Mouse (Mus musculus) kidney, embryonic 14.5 days (tissue): ENCODE measurements around the gene Rit1. TPM values are rescaled to one million over a fixed set of nuclear protein-coding genes. Genes with fewer than 3 reads are reported as not detected.
A peak's percentile ranks its signal among the peaks of the same experiment; 100 is the strongest.
"Not testable (repeated sequence)": the region's sequence is repeated elsewhere in the genome, so short reads cannot be mapped to it uniquely, and the experiment has no call there.

Experiments used
- ATAC-seq: fragments of 200-750 bp; cut with Nextera tagmentation; 2 replicates; pipeline ENCODE4 v1.8.0; 2017; ENCODE audit warnings: moderate number of reproducible peaks, mild to moderate bottlenecking, moderate TSS enrichment, moderate library complexity; ENCODE audit not compliant: low FRiP score, low TSS enrichment
- H3K27ac ChIP-seq: fragments of 300-500 bp; sonication (generic); 2 replicates; pipeline ENCODE4 v1.5.1; 2014; ENCODE audit warnings: low read depth, mild to moderate bottlenecking, low read length, moderate library complexity, mixed read lengths
- H3K27me3 ChIP-seq: fragments of 300-500 bp; sonication (generic); 2 replicates; pipeline ENCODE4 v1.6.1; 2014; ENCODE audit warnings: mild to moderate bottlenecking, low read length; ENCODE audit not compliant: control insufficient read depth, insufficient read depth
- H3K36me3 ChIP-seq: fragments of 300-500 bp; sonication (generic); 2 replicates; pipeline ENCODE4 v1.6.1; 2014; ENCODE audit warnings: low read length, mixed read lengths; ENCODE audit not compliant: control insufficient read depth, insufficient read depth
- H3K4me1 ChIP-seq: fragments of 300-500 bp; sonication (generic); 2 replicates; pipeline ENCODE4 v1.6.1; 2014; ENCODE audit warnings: low read length, mixed read lengths; ENCODE audit not compliant: control insufficient read depth, insufficient read depth
- H3K4me2 ChIP-seq: fragments of 300-500 bp; sonication (generic); replicated peaks from 2 replicates; pipeline ENCODE4 v1.6.1; 2014; ENCODE audit warnings: low read depth, mild to moderate bottlenecking, low read length
- H3K4me3 ChIP-seq: fragments of 300-500 bp; sonication (generic); 2 replicates; pipeline ENCODE4 v1.5.1; 2014; ENCODE audit warnings: mild to moderate bottlenecking, low read length
- H3K9ac ChIP-seq: fragments of 300-500 bp; sonication (generic); 2 replicates; pipeline ENCODE4 v1.6.1; 2014; ENCODE audit warnings: low read depth, mild to moderate bottlenecking, low read length, moderate library complexity
- H3K9me3 ChIP-seq: fragments of 300-500 bp; sonication (generic); 2 replicates; pipeline ENCODE4 v1.6.1; 2016; ENCODE audit warnings: low read length; ENCODE audit not compliant: control insufficient read depth
- WGBS: fragments of 180-500 bp; shearing (Covaris S2); extraction: QIAGEN DNeasy Blood & Tissue Kit; methylation state at CpG from one replicate; pipeline ENCODE4 v1.1.7; 2014; 5-methylcytosine and 5-hydroxymethylcytosine counted together
- polyA plus RNA-seq: library from polyadenylated mRNA; unstranded; fragments of >200 nt; fragmentation: Nextera tagmentation; extraction: Ambion mirVana; gene quantifications from 2 replicates; pipeline ENCODE4 v1.2.1, GENCODE M21; 2014

The Rit1 gene
- polyA plus RNA-seq, 1 experiment from 2014 or later = 46.4 TPM

- Histone ChIP-seq H3K4me1 (0 out of 2 replicates have a peak, but pooled peaks cover 4% of the 10 kb centered on the region), H3K9me3 (no peaks in the 10 kb centered on the region), H3K27me3 (no peaks in the 10 kb centered on the region), H3K4me2 (no peak overlapping the region), H3K9ac (no peak overlapping the region), H3K4me3 (no peak overlapping the region), H3K27ac (no peak overlapping the region), H3K36me3 (no peaks in the 10 kb centered on the region)
- WGBS = 71% methylated on average over 4 of the region's 4 CpGs
- ATAC-seq = 0 out of 2 replicates have a peak, but pooled peaks have one; percentile 48
Measured at GRCm38 (mm10) chr3:88754283-88754682, 37.6 kb downstream of the Rit1 start.

- Histone ChIP-seq H3K36me3 (no peaks in the 10 kb centered on the region), H3K27ac (no peak overlapping the region), H3K9me3 (no peaks in the 10 kb centered on the region), H3K27me3 (no peaks in the 10 kb centered on the region), H3K9ac (no peak overlapping the region), H3K4me3 (no peak overlapping the region), H3K4me1 (0 out of 2 replicates have a peak, but pooled peaks cover 4% of the 10 kb centered on the region), H3K4me2 (no peak overlapping the region)
- WGBS = 70% methylated on average over 3 of the region's 3 CpGs
- no peak for ATAC-seq
Measured at GRCm38 (mm10) chr3:88755541-88755940, 38.9 kb downstream of the Rit1 start.

- H3K36me3 ChIP-seq = no peaks in the 10 kb centered on the region
- no peaks in the 10 kb centered on the region for H3K27me3 ChIP-seq
- no peak overlapping the region for H3K4me2 ChIP-seq
- 39% methylated on average over 4 of the region's 4 CpGs for WGBS
- 0 out of 2 replicates have a peak, but pooled peaks cover 4% of the 10 kb centered on the region for H3K4me1 ChIP-seq
- no peak overlapping the region for H3K9ac ChIP-seq
- no peaks in the 10 kb centered on the region for H3K9me3 ChIP-seq
- ATAC-seq = no peak
- H3K4me3 ChIP-seq = no peak overlapping the region
- H3K27ac ChIP-seq = peak overlapping the region; percentile 20; the same call in 1 of the 2 replicates
Measured at GRCm38 (mm10) chr3:88756276-88756675, 39.6 kb downstream of the Rit1 start.

DNA sequence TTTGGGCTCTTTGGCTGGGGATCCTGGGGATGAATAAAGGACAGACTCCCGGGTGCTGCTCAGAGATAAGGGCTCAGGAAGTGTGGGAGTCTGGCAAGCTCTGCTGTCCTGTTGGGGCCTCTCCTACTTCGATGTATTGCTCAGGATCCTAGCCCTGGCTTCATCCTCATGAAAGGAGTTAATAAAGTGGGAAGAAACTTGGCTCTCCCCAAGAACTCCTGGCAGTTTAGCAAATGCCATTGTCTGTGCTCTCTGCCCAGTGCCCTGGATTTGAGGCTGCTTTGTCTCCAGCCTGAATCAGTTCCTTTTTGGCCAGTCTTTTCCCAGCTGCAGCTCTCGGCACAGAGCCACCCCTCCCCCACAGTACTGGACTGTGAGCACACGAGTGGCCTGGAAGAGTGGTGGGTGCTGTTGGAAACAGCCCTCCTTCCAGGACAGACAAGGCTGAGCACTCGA, 41.4 kb downstream of the Rit1 start:
- H3K27ac ChIP-seq = peak overlapping the region; percentile 59; the same call in 1 of the 2 replicates
- H3K9me3 ChIP-seq = no peaks in the 10 kb centered on the region
- peak; percentile 70; the same call in 1 of the 2 replicates for ATAC-seq
- 0 out of 2 replicates have a peak, but pooled peaks cover 4% of the 10 kb centered on the region for H3K4me1 ChIP-seq
- H3K4me3 ChIP-seq = no peak overlapping the region
- H3K27me3 ChIP-seq = no peaks in the 10 kb centered on the region
- no peak overlapping the region for H3K4me2 ChIP-seq
- 18% methylated on average over 5 of the region's 5 CpGs for WGBS
- H3K36me3 ChIP-seq = peaks cover 6% of the 10 kb centered on the region; the same call in 1 of the 2 replicates
- H3K9ac ChIP-seq = peak overlapping the region; percentile 23; the same call in 1 of the 2 replicates

DNA sequence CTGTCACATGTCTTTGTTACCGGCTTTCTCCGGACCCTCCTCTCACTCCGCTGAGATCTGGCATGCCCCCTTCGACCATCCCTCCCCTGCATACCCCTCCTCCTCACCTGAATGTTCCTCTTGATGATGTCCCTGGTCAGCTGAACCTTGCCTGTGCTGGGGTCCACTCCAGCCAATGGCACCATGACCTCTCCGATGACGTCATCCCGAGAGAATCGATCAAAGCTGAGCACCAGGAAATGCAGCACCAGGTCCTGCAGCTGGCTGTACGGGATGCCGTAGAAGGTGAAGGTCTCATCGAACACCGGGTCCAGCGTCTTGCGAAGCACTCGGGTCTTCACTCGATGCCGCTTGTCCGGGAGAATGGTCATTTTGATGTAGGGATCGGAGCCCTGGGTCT, 45.0 kb downstream of the Rit1 start:
- ATAC-seq = no peak
- H3K4me3 ChIP-seq = no peak overlapping the region
- no peaks in the 10 kb centered on the region for H3K4me1 ChIP-seq
- no peaks in the 10 kb centered on the region for H3K9me3 ChIP-seq
- H3K36me3 ChIP-seq = peaks cover 6% of the 10 kb centered on the region; the same call in 1 of the 2 replicates
- H3K9ac ChIP-seq = no peak overlapping the region
- WGBS = 95% methylated on average over 19 of the region's 19 CpGs
- no peak overlapping the region for H3K27ac ChIP-seq
- H3K4me2 ChIP-seq = no peak overlapping the region
- H3K27me3 ChIP-seq = no peaks in the 10 kb centered on the region

DNA sequence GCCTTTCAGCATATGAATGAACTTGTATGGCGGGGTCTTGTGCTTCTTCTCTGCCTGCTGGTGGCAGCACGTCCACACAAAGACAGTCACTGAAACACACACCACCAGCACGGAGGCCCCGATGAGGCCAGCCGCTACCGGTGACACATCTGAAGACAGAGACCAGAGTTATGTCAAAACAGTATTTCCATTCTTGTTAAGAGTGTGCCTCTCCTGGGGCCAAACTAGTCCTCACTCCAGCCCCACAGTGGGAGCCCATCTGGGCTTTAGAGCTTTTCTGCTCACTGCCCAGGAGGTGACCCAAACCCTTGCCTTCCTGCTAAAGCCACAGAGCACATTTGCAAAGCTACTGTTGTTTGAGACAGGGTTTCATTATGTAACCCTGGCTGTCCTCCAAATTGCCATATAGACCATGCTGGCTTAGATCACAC, 45.8 kb downstream of the Rit1 start:
- Histone ChIP-seq H3K9me3 (no peaks in the 10 kb centered on the region), H3K4me3 (no peak overlapping the region), H3K27ac (no peak overlapping the region), H3K4me2 (no peak overlapping the region), H3K27me3 (no peaks in the 10 kb centered on the region), H3K36me3 (peaks cover 6% of the 10 kb centered on the region; the same call in 1 of the 2 replicates), H3K4me1 (no peaks in the 10 kb centered on the region), H3K9ac (no peak overlapping the region)
- no peak for ATAC-seq
- 83% methylated on average over 6 of the region's 6 CpGs for WGBS

DNA sequence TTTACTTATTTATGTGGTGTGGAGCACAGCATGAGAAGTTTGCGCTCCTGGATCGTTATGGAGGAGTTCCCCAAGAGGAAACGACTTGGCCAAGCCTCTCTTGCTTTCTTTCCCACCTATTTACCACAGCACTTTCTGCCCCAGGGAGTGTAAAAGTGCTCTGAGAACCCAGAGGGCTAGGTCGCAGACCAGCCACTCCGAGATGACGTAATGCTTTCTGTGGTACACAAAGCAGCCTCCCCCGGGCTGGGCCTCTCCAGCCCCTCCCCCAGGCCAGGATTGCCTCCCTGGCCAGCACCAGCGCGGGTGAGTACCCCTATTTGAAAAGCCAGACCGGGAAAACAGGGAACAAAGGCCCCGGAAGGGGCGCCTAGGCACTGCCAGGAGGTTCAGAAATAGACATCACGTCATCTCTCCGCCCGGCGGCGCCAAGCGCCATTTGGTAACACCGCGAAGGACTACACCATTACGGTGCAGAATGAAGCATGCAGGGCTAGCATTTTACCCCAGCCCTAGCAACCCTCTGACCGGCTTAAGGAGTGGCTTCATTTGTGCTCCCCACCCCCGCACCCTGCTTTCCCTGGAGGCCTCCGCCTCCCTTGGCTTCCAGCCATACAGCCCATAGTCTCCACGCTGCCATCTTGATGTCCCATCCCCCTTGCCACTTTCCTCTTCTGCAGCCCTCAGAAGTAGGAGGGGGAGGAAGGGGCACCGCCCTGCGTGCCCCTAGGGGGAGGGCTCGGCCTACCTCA, 54.7 kb downstream of the Rit1 start:
- not testable (repeated sequence) for H3K27me3 ChIP-seq, H3K27ac ChIP-seq, H3K36me3 ChIP-seq, H3K9me3 ChIP-seq, H3K4me1 ChIP-seq
- WGBS = 2% methylated on average over 20 of the region's 28 CpGs
- H3K4me3 ChIP-seq = peak overlapping the region; percentile 27
- peak overlapping the region; percentile 18; the same call in 1 of the 2 replicates for H3K9ac ChIP-seq
- peak; percentile 69 for ATAC-seq
- H3K4me2 ChIP-seq = peak overlapping the region; percentile 41

GRCm38 (mm10) chr3:88771941-88772280, 55.3 kb downstream of the Rit1 start:
- not testable (repeated sequence) for H3K27ac ChIP-seq, H3K27me3 ChIP-seq, H3K36me3 ChIP-seq, H3K9me3 ChIP-seq, H3K4me1 ChIP-seq
- Histone ChIP-seq H3K4me3 (peak overlapping the region; percentile 27; the same call in 1 of the 2 replicates), H3K4me2 (peak overlapping the region; percentile 41), H3K9ac (0 out of 2 replicates have a peak overlapping the region, but pooled peaks have one; percentile 18)
- 11% methylated on average over 3 of the region's 6 CpGs for WGBS
- ATAC-seq = peak; percentile 24

GRCm38 (mm10) chr3:88772399-88772798, 55.8 kb downstream of the Rit1 start:
- H3K4me2 ChIP-seq = peak overlapping the region; percentile 19; the same call in 1 of the 2 replicates
- not testable (repeated sequence) for H3K9me3 ChIP-seq, H3K4me1 ChIP-seq, H3K36me3 ChIP-seq, H3K27ac ChIP-seq, H3K4me3 ChIP-seq, H3K9ac ChIP-seq, H3K27me3 ChIP-seq
- ATAC-seq = peak; percentile 66
- WGBS = 0% methylated on average over 19 of the region's 19 CpGs
